Mouse (Mus musculus) stomach, postnatal 0 days (tissue): ENCODE measurements around the gene Zfp458. TPM values are rescaled to one million over a fixed set of nuclear protein-coding genes. Genes with fewer than 3 reads are reported as not detected.
A peak's percentile ranks its signal among the peaks of the same experiment; 100 is the strongest.

Source experiments
- ATAC-seq: fragments of 200-750 bp; cut with Nextera tagmentation; 2 replicates; pipeline ENCODE4 v1.8.0; 2017; ENCODE audit not compliant: low FRiP score, low TSS enrichment
- DNase-seq: peaks from one replicate; pipeline ENCODE4 v3.0.0-alpha.2; 2016; ENCODE audit warnings: low spot score
- H3K27ac ChIP-seq: fragments of 300-500 bp; sonication (generic); replicated peaks from 2 replicates; pipeline ENCODE4 v1.5.1; 2014; ENCODE audit warnings: mild to moderate bottlenecking, control low read depth
- H3K27me3 ChIP-seq: fragments of 300-500 bp; sonication (generic); 2 replicates; pipeline ENCODE4 v1.6.1; 2014; ENCODE audit warnings: low read length; ENCODE audit not compliant: control insufficient read depth, insufficient read depth
- H3K36me3 ChIP-seq: fragments of 300-500 bp; sonication (generic); 2 replicates; pipeline ENCODE4 v1.6.1; 2014; ENCODE audit warnings: low read length, mixed read lengths; ENCODE audit not compliant: control insufficient read depth, insufficient read depth
- H3K4me1 ChIP-seq: fragments of 300-500 bp; sonication (generic); replicated peaks from 2 replicates; pipeline ENCODE4 v1.6.1; 2014; ENCODE audit warnings: antibody characterized with exemption; ENCODE audit not compliant: control insufficient read depth, insufficient read depth
- H3K4me2 ChIP-seq: fragments of 300-500 bp; sonication (generic); replicated peaks from 2 replicates; pipeline ENCODE4 v1.6.1; 2014; ENCODE audit warnings: low read depth, mild to moderate bottlenecking, control low read depth, moderate library complexity
- H3K4me3 ChIP-seq: fragments of 300-500 bp; sonication (generic); 2 replicates; pipeline ENCODE4 v1.5.1; 2014; ENCODE audit warnings: low read depth, low read length, control low read depth
- H3K9ac ChIP-seq: fragments of 300-500 bp; sonication (generic); 2 replicates; pipeline ENCODE4 v1.6.1; 2014; ENCODE audit warnings: mild to moderate bottlenecking, low read length, control low read depth, mixed read lengths
- H3K9me3 ChIP-seq: fragments of 300-500 bp; sonication (generic); 2 replicates; pipeline ENCODE4 v1.6.1; 2016; ENCODE audit warnings: low read length; ENCODE audit not compliant: control insufficient read depth
- CTCF ChIP-seq: IDR thresholded peaks from 2 replicates; pipeline ENCODE4 v1.5.1; 2016; ENCODE audit warnings: antibody characterized with exemption, low read depth, mild to moderate bottlenecking, moderate library complexity
- EP300 ChIP-seq: optimal IDR thresholded peaks from 2 replicates; pipeline ENCODE3; 2016; ENCODE audit warnings: antibody characterized with exemption
- WGBS: fragments of 180-500 bp; shearing (Covaris S2); extraction: QIAGEN DNeasy Blood & Tissue Kit; methylation state at CpG from one replicate; pipeline ENCODE4 v1.1.7; 2014; 5-methylcytosine and 5-hydroxymethylcytosine counted together
- polyA plus RNA-seq: library from polyadenylated mRNA; unstranded; fragments of >200 nt; fragmentation: Nextera tagmentation; extraction: Ambion mirVana; gene quantifications from 2 replicates; pipeline ENCODE4 v1.2.1, GENCODE M21; 2015

Gene Zfp458
- polyA plus RNA-seq, 1 experiment from 2014 or later: 0.64 TPM

- H3K9ac ChIP-seq: no peak overlapping the region
- ATAC-seq (no peak), DNase-seq (no peak)
- TF ChIP-seq EP300 (no peak), CTCF (peak; percentile 33; the same call in 1 of the 2 replicates)
- no peaks in the 10 kb centered on the region for H3K4me1 ChIP-seq
- H3K27me3 ChIP-seq: no peaks in the 10 kb centered on the region
- H3K36me3 ChIP-seq: no peaks in the 10 kb centered on the region
- H3K4me2 ChIP-seq: no peak overlapping the region
- H3K4me3 ChIP-seq: no peak overlapping the region
- no peaks in the 10 kb centered on the region for H3K9me3 ChIP-seq
- WGBS: 58% methylated on average over 4 of the region's 4 CpGs
- H3K27ac ChIP-seq: no peak overlapping the region
These were observed 64.2 kb downstream of the Zfp458 start for GRCm38 (mm10) chr13:67214015-67214607.

Other genes starting within 250 kb of the Zfp458 start
- 1.1 and 1.2 TPM in 2 replicates for gene Zfp712, start 217.3 kb downstream of the Zfp458 start, polyA plus RNA-seq
- 1.8 and 2.3 TPM in 2 replicates for gene Zfp708, start 180.5 kb downstream of the Zfp458 start, polyA plus RNA-seq
- 1.1 and 1.3 TPM in 2 replicates for gene Gm28557, start 169.9 kb downstream of the Zfp458 start, polyA plus RNA-seq
- gene Rslcan18, start 162.2 kb downstream of the Zfp458 start, polyA plus RNA-seq: 0.06 and 0.10 TPM in 2 replicates
- 0.65 and 0.76 TPM in 2 replicates for gene Zfp759, start 156.8 kb downstream of the Zfp458 start, polyA plus RNA-seq
- 4.1 and 4.2 TPM in 2 replicates for gene Rsl1, start 105.3 kb downstream of the Zfp458 start, polyA plus RNA-seq
- gene Zfp455, start 84.0 kb downstream of the Zfp458 start, polyA plus RNA-seq: 0.68 and 0.82 TPM in 2 replicates
- gene Zfp457, start 28.0 kb upstream of the Zfp458 start, polyA plus RNA-seq: 0.58 and 0.70 TPM in 2 replicates
- 1.1 and 1.2 TPM in 2 replicates for gene Zfp595, start 54.1 kb upstream of the Zfp458 start, polyA plus RNA-seq
- not detected in 2 replicates for gene Gm28044, start 82.1 kb upstream of the Zfp458 start, polyA plus RNA-seq
- gene Zfp953, start 82.1 kb upstream of the Zfp458 start, polyA plus RNA-seq: 0.61 and 0.63 TPM in 2 replicates
- 0.44 and 0.47 TPM in 2 replicates for gene Gm28041, start 97.3 kb upstream of the Zfp458 start, polyA plus RNA-seq
- 0.97 and 1.0 TPM in 2 replicates for gene Zfp456, start 97.3 kb upstream of the Zfp458 start, polyA plus RNA-seq
- 4.1 and 4.8 TPM in 2 replicates for gene Zfp429, start 121.4 kb upstream of the Zfp458 start, polyA plus RNA-seq
- 1.3 and 1.5 TPM in 2 replicates for gene Zfp459, start 143.0 kb upstream of the Zfp458 start, polyA plus RNA-seq
- gene Zfp874a, start 173.2 kb upstream of the Zfp458 start, polyA plus RNA-seq: 4.6 and 4.7 TPM in 2 replicates
- 1.9 and 2.4 TPM in 2 replicates for gene Zfp874b, start 205.8 kb upstream of the Zfp458 start, polyA plus RNA-seq
- gene Zfp58, start 222.1 kb upstream of the Zfp458 start, polyA plus RNA-seq: 5.6 and 5.8 TPM in 2 replicates
- gene Gm26965, start 247.7 kb upstream of the Zfp458 start, polyA plus RNA-seq: not detected in 2 replicates
- gene Zfp87, start 247.7 kb upstream of the Zfp458 start, polyA plus RNA-seq: 27.4 and 29.3 TPM in 2 replicates